Mouse (Mus musculus) heart, embryonic 10.5 days (tissue): ENCODE measurements around the gene Ccdc122. TPM values are rescaled to one million over a fixed set of nuclear protein-coding genes. Genes with fewer than 3 reads are reported as not detected.
A peak's percentile ranks its signal among the peaks of the same experiment; 100 is the strongest.

ENCODE experiments used
- DNase-seq: peaks from one replicate; pipeline ENCODE4 v3.0.0-alpha.2; 2017; ENCODE audit warnings: low spot score
- H3K27ac ChIP-seq: fragments of 300-500 bp; sonication (generic); 2 replicates; pipeline ENCODE4 v1.5.1; 2016; ENCODE audit warnings: mild to moderate bottlenecking
- H3K27me3 ChIP-seq: fragments of 300-500 bp; sonication (generic); 2 replicates; pipeline ENCODE4 v1.6.1; 2016; ENCODE audit warnings: mild to moderate bottlenecking; ENCODE audit not compliant: poor library complexity, insufficient read depth, severe bottlenecking
- H3K36me3 ChIP-seq: fragments of 300-500 bp; sonication (generic); 2 replicates; pipeline ENCODE4 v1.6.1; 2016; ENCODE audit warnings: mild to moderate bottlenecking, moderate library complexity
- H3K4me1 ChIP-seq: fragments of 300-500 bp; sonication (generic); 2 replicates; pipeline ENCODE4 v1.6.1; 2016; ENCODE audit warnings: mild to moderate bottlenecking
- H3K4me3 ChIP-seq: fragments of 300-500 bp; sonication (generic); 2 replicates; pipeline ENCODE4 v1.5.1; 2016; ENCODE audit warnings: mild to moderate bottlenecking, moderate library complexity
- H3K9me3 ChIP-seq: fragments of 300-500 bp; sonication (generic); 2 replicates; pipeline ENCODE4 v1.6.1; 2016; ENCODE audit warnings: mild to moderate bottlenecking, moderate library complexity
- WGBS: fragments of 180-500 bp; shearing (Covaris S2); methylation state at CpG from one replicate; pipeline ENCODE4 v1.1.7; 2016; 5-methylcytosine and 5-hydroxymethylcytosine counted together
- polyA plus RNA-seq: library from polyadenylated mRNA; unstranded; fragments of >200 nt; fragmentation: Nextera tagmentation; extraction: Ambion mirVana; gene quantifications from 2 replicates; pipeline ENCODE4 v1.2.1, GENCODE M21; 2016

Ccdc122 gene
- polyA plus RNA-seq, 1 experiment from 2014 or later, result 1.5 TPM

GRCm38 (mm10) chr14:77145103-77145502, 108.5 kb downstream of the Ccdc122 start:
- no peak for DNase-seq
- Histone ChIP-seq H3K36me3 (no peaks in the 10 kb centered on the region), H3K9me3 (no peaks in the 10 kb centered on the region), H3K27ac (no peak overlapping the region), H3K4me1 (peaks cover 9% of the 10 kb centered on the region; the same call in 1 of the 2 replicates), H3K4me3 (no peak overlapping the region), H3K27me3 (no peaks in the 10 kb centered on the region)
- WGBS, result 37% methylated on average over 4 of the region's 4 CpGs

- H3K4me3 ChIP-seq, result no peak overlapping the region
- DNase-seq, result no peak
- no peak overlapping the region for H3K27ac ChIP-seq
- no peaks in the 10 kb centered on the region for H3K36me3 ChIP-seq
- peaks cover 9% of the 10 kb centered on the region; the same call in 1 of the 2 replicates for H3K4me1 ChIP-seq
- no peaks in the 10 kb centered on the region for H3K9me3 ChIP-seq
- H3K27me3 ChIP-seq, result no peaks in the 10 kb centered on the region
- 88% methylated on average over 1 of the region's 1 CpGs for WGBS
These were observed 111.1 kb downstream of the Ccdc122 start for GRCm38 (mm10) chr14:77147635-77148034.

GRCm38 (mm10) chr14:77150556-77150955, 114.0 kb downstream of the Ccdc122 start:
- Histone ChIP-seq H3K9me3 (no peaks in the 10 kb centered on the region), H3K4me3 (no peak overlapping the region), H3K27ac (no peak overlapping the region), H3K4me1 (no peaks in the 10 kb centered on the region), H3K36me3 (no peaks in the 10 kb centered on the region), H3K27me3 (peaks cover 18% of the 10 kb centered on the region; the same call in 1 of the 2 replicates)
- 78% methylated on average over 6 of the region's 6 CpGs for WGBS
- DNase-seq, result no peak

GRCm38 (mm10) chr14:77151431-77151830, 114.9 kb downstream of the Ccdc122 start:
- peaks cover 25% of the 10 kb centered on the region; the same call in 1 of the 2 replicates for H3K27me3 ChIP-seq
- WGBS, result 87% methylated on average over 7 of the region's 7 CpGs
- H3K4me1 ChIP-seq, result peaks cover 7% of the 10 kb centered on the region
- DNase-seq, result no peak
- no peak overlapping the region for H3K4me3 ChIP-seq
- H3K9me3 ChIP-seq, result no peaks in the 10 kb centered on the region
- no peak overlapping the region for H3K27ac ChIP-seq
- no peaks in the 10 kb centered on the region for H3K36me3 ChIP-seq

- H3K36me3 ChIP-seq, result no peaks in the 10 kb centered on the region
- H3K4me1 ChIP-seq, result peaks cover 21% of the 10 kb centered on the region
- H3K27me3 ChIP-seq, result peaks cover 38% of the 10 kb centered on the region; the same call in 1 of the 2 replicates
- under 1% methylated on average over 73 of the region's 73 CpGs for WGBS
- peak; percentile 85 for DNase-seq
- peak within 1 kb of the TSS; percentile 91 for H3K4me3 ChIP-seq
- no peaks in the 10 kb centered on the region for H3K9me3 ChIP-seq
- peak within 1 kb of the TSS; percentile 83 for H3K27ac ChIP-seq
These were observed 119.8 kb downstream of the Ccdc122 start, which contains the start of gene Enox1 for GRCm38 (mm10) chr14:77156222-77156910. Gene Enox1, plus strand, starts transcription at chr14:77156763.

GRCm38 (mm10) chr14:77156911-77157504, 120.4 kb downstream of the Ccdc122 start:
- DNase-seq, result peak; percentile 77
- WGBS, result under 1% methylated on average over 63 of the region's 64 CpGs
- Histone ChIP-seq H3K27ac (peak overlapping the region; percentile 83), H3K4me3 (peak overlapping the region; percentile 91), H3K27me3 (peaks cover 38% of the 10 kb centered on the region; the same call in 1 of the 2 replicates), H3K36me3 (no peaks in the 10 kb centered on the region), H3K4me1 (peaks cover 21% of the 10 kb centered on the region), H3K9me3 (no peaks in the 10 kb centered on the region)

GRCm38 (mm10) chr14:77157505-77157911, 120.9 kb downstream of the Ccdc122 start:
- Histone ChIP-seq H3K36me3 (no peaks in the 10 kb centered on the region), H3K27ac (peak overlapping the region; percentile 83), H3K4me3 (peak overlapping the region; percentile 91), H3K4me1 (peaks cover 21% of the 10 kb centered on the region), H3K27me3 (peaks cover 38% of the 10 kb centered on the region; the same call in 1 of the 2 replicates), H3K9me3 (no peaks in the 10 kb centered on the region)
- DNase-seq, result peak; percentile 82
- 2% methylated on average over 29 of the region's 31 CpGs for WGBS

GRCm38 (mm10) chr14:77159397-77159796, 122.8 kb downstream of the Ccdc122 start:
- peaks cover 21% of the 10 kb centered on the region for H3K4me1 ChIP-seq
- peaks cover 32% of the 10 kb centered on the region; the same call in 1 of the 2 replicates for H3K27me3 ChIP-seq
- no peaks in the 10 kb centered on the region for H3K9me3 ChIP-seq
- peak; percentile 33 for DNase-seq
- no peaks in the 10 kb centered on the region for H3K36me3 ChIP-seq
- no peak overlapping the region for H3K4me3 ChIP-seq
- no peak overlapping the region for H3K27ac ChIP-seq
- WGBS, result 86% methylated on average over 5 of the region's 5 CpGs

Other genes starting within 250 kb of the Ccdc122 start
- gene Lacc1, start 132 bp downstream of the Ccdc122 start, polyA plus RNA-seq, result 9.0 and 11.1 TPM in 2 replicates
- gene Enox1, start 120.0 kb downstream of the Ccdc122 start, polyA plus RNA-seq, result 4.4 and 5.8 TPM in 2 replicates